Mouse (Mus musculus) adrenal gland (tissue): Measurements from ENCODE around the gene Cd200r4.

Source experiments
- intact Hi-C: fragments of 180-260 bp; cut with DNase I; formaldehyde crosslinking; loops from one replicate; pipeline ENCODE4 v1.15.1; 2025

Gene Cd200r4

DNA sequence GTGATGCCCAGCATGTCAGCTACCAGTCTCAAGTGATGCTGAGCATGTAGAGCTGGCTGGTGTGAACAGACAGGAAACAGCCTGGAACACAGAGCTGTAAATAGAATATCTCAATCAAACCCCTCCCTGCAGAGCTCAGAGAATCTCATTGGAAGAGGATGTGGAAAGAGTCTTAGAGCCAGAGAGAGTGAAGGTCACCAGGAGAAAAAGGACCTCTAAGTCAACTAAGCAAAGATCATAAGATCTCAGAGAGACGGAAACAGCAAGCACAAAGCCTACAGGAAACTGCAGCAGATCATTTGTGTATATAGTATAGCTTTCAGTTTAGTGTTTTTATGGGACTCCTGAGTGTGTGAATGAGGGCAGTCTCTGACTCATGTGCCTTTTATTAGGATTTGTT is 63.6 kb downstream of the Cd200r4 start:
- intact Hi-C loops = no loop called here

DNA sequence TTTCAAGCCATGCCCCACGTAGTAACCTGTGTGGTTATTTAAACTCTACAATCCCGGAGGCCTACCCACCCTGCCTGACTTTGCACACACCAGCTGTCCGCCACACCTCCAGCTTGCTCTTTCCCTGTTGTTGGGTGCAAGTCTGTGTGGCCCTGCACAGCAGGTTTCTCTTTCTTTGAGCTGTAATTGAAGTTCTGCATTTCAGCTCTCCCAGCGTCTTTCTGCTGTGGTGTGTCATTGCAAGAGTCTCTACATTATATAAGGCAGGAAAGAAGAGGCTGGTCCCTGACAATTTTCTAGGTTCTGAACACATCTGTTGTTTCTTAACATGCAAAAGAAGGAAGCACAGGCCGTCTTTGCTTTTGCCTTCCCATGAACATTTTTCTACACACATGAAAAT is 65.1 kb downstream of the Cd200r4 start:
- intact Hi-C loops = no loop called here

GRCm38 (mm10) chr16:44877595-44877994 is 66.1 kb downstream of the Cd200r4 start:
- intact Hi-C loops = no loop called here
